Mouse (Mus musculus) cerebellum, postnatal 25 days (tissue): ENCODE data around the gene Mageb4.
"Not testable (repeated sequence)": the region's sequence is repeated elsewhere in the genome, so short reads cannot be mapped to it uniquely, and the experiment has no call there.

ENCODE experiments used
- DNase-seq, 2 experiments: peaks; one replicate each; pipeline ENCODE4 v3.0.0; 2021; ENCODE audit warnings: mixed read lengths in 2 of 2

The Mageb4 gene

DNA sequence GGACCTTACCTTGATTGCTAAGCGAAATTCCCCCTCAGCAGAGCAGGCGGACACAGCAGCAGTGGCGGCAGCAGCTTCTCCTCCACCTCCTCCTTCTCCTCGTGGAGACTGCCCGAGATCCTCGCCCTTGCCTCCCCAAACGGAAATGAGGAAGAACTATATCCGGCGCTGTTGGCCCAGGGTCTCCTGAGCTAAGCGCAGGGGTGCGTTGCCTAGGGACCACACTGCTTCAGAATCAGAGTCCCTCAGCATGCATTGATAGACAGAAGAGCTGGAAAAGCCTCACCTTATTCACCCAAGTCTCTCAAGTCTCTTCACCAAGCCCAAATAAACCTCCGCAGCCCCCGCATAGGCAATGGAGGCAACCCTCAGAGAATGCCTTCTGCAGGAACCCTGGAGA is at the start of gene Mageb4:
Mageb4 (minus strand) TSS at position 101 of the 400 bp plus-strand sequence.
- not testable (repeated sequence) for DNase-seq

DNA sequence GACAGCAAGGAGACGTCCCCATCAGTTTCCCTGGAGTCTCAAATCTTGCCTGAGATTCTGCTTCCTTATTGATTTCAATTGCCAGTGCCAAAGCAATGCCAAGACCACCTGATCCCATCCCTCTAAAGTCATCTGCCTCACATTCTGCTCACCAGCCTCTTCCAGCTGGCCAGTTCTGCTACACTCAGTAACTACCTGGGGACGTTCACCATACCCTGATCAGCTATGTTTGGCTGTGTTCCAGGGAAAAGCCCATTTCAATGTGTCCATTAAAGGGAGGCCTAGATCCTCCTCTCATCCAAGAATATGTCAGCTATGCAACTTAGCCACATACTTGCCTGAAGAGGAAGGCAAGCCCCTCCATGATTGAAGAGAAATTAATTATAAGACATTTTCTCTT is 20.3 kb downstream of the Mageb4 start:
- not testable (repeated sequence) for DNase-seq

DNA sequence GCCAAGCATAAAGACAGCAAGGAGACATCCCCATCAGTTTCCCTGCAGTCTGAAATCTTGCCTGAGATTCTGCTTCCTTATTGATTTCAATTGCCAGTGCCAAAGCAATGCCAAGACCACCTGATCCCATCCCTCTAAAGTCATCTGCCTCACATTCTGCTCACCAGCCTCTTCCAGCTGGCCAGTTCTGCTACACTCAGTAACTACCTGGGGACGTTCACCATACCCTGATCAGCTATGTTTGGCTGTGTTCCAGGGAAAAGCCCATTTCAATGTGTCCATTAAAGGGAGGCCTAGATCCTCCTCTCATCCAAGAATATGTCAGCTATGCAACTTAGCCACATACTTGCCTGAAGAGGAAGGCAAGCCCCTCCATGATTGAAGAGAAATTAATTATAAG is 58.9 kb downstream of the Mageb4 start:
- DNase-seq: not testable (repeated sequence)

DNA sequence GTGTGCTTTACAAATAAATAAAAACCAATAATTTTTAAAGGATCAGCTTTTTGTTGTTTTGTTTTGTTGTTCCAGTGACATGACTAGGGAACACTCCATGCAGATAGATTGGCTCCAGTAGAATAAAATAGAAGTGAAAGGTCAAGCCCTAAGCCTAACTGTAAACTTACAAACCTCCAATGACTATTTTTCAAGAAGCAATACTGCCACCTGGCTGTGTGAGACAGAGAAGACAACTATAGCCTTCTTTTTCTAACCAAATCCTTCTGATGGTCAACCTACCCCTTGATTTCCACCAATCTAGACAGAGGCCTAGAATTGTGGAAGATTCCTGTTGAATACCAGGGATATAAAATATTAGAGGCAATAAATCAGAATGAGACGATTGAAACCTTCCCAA is 67.6 kb downstream of the Mageb4 start:
- no peak for DNase-seq
